Mouse (Mus musculus) kidney, embryonic 14.5 days (tissue): ENCODE results near the gene Cnppd1. TPM values are rescaled to one million over a fixed set of nuclear protein-coding genes. Genes with fewer than 3 reads are reported as not detected.

Experiments
- ATAC-seq: fragments of 200-750 bp; cut with Nextera tagmentation; 2 replicates; pipeline ENCODE4 v1.8.0; 2017; ENCODE audit warnings: moderate number of reproducible peaks, mild to moderate bottlenecking, moderate TSS enrichment, moderate library complexity; ENCODE audit not compliant: low FRiP score, low TSS enrichment
- H3K27ac ChIP-seq: fragments of 300-500 bp; sonication (generic); 2 replicates; pipeline ENCODE4 v1.5.1; 2014; ENCODE audit warnings: low read depth, mild to moderate bottlenecking, low read length, moderate library complexity, mixed read lengths
- H3K27me3 ChIP-seq: fragments of 300-500 bp; sonication (generic); 2 replicates; pipeline ENCODE4 v1.6.1; 2014; ENCODE audit warnings: mild to moderate bottlenecking, low read length; ENCODE audit not compliant: control insufficient read depth, insufficient read depth
- H3K36me3 ChIP-seq: fragments of 300-500 bp; sonication (generic); 2 replicates; pipeline ENCODE4 v1.6.1; 2014; ENCODE audit warnings: low read length, mixed read lengths; ENCODE audit not compliant: control insufficient read depth, insufficient read depth
- H3K4me1 ChIP-seq: fragments of 300-500 bp; sonication (generic); 2 replicates; pipeline ENCODE4 v1.6.1; 2014; ENCODE audit warnings: low read length, mixed read lengths; ENCODE audit not compliant: control insufficient read depth, insufficient read depth
- H3K4me2 ChIP-seq: fragments of 300-500 bp; sonication (generic); replicated peaks from 2 replicates; pipeline ENCODE4 v1.6.1; 2014; ENCODE audit warnings: low read depth, mild to moderate bottlenecking, low read length
- H3K4me3 ChIP-seq: fragments of 300-500 bp; sonication (generic); 2 replicates; pipeline ENCODE4 v1.5.1; 2014; ENCODE audit warnings: mild to moderate bottlenecking, low read length
- H3K9ac ChIP-seq: fragments of 300-500 bp; sonication (generic); 2 replicates; pipeline ENCODE4 v1.6.1; 2014; ENCODE audit warnings: low read depth, mild to moderate bottlenecking, low read length, moderate library complexity
- H3K9me3 ChIP-seq: fragments of 300-500 bp; sonication (generic); 2 replicates; pipeline ENCODE4 v1.6.1; 2016; ENCODE audit warnings: low read length; ENCODE audit not compliant: control insufficient read depth
- WGBS: fragments of 180-500 bp; shearing (Covaris S2); extraction: QIAGEN DNeasy Blood & Tissue Kit; methylation state at CpG from one replicate; pipeline ENCODE4 v1.1.7; 2014; 5-methylcytosine and 5-hydroxymethylcytosine counted together
- polyA plus RNA-seq: library from polyadenylated mRNA; unstranded; fragments of >200 nt; fragmentation: Nextera tagmentation; extraction: Ambion mirVana; gene quantifications from 2 replicates; pipeline ENCODE4 v1.2.1, GENCODE M21; 2014

The Cnppd1 gene
- 25.8 and 35.7 TPM in 2 replicates for polyA plus RNA-seq

DNA sequence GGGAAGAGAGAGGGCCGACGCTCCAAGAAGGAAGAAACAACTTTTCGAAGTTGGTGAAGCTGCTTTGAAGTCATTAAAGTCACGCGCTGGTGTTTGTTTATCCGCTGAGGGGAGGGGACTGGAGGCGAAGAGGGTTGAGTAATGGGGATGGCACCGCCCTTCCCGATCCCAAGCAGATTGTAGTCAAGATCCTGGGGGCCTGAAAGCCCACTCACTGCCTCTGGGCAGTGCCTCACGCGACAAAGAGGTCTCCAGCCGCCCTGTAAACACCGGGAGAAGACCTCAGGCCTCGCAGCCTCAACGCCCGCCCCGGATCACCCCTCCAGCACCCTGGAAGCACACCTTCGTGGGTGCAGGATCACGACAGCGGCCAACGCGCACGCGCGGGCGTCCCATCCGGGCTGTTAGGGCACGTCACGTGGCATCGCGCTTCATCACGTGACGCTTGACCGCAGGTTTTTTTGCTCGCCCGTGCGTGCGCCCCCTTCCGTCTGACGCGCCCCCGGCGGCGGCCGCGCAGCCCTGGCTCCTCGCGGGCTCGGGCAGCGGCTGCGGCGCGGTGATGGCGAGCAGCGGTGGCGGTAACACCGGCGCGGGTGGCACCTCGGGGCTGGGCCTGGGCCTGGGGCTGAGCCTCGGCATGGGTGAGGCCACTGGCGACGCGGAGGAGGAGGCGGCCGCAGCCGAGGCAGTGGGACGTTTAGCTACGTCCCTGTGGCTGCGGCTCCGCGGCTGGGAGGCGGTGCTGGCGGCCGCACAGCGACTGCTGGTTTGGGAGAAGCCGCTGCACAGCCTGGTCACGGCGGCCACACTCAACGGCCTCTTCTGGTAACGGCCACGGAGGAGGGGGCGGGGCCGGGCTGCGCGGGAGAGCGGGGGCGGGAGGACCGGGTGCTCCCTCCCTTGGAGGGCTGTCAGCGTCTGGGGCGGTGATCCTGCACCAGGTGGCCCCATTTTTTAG lies at the start of gene Cnppd1, which contains the start of gene Retreg2:
Cnppd1 (minus strand) TSS at position 411 of the 961 bp plus-strand sequence.
Retreg2 (plus strand) TSS at position 478 of the 961 bp plus-strand sequence.
- peak within 1 kb of the TSS; percentile 95 for H3K27ac ChIP-seq
- ATAC-seq, result peak; percentile 87
- peak within 1 kb of the TSS; percentile 84 for H3K4me3 ChIP-seq
- H3K27me3 ChIP-seq, result no peaks in the 10 kb centered on the region
- peak within 1 kb of the TSS; percentile 92 for H3K9ac ChIP-seq
- peak within 1 kb of the TSS; percentile 93 for H3K4me2 ChIP-seq
- peaks cover 52% of the 10 kb centered on the region for H3K36me3 ChIP-seq
- H3K9me3 ChIP-seq, result no peaks in the 10 kb centered on the region
- peaks cover 15% of the 10 kb centered on the region for H3K4me1 ChIP-seq
- WGBS, result under 1% methylated on average over 90 of the region's 91 CpGs

DNA sequence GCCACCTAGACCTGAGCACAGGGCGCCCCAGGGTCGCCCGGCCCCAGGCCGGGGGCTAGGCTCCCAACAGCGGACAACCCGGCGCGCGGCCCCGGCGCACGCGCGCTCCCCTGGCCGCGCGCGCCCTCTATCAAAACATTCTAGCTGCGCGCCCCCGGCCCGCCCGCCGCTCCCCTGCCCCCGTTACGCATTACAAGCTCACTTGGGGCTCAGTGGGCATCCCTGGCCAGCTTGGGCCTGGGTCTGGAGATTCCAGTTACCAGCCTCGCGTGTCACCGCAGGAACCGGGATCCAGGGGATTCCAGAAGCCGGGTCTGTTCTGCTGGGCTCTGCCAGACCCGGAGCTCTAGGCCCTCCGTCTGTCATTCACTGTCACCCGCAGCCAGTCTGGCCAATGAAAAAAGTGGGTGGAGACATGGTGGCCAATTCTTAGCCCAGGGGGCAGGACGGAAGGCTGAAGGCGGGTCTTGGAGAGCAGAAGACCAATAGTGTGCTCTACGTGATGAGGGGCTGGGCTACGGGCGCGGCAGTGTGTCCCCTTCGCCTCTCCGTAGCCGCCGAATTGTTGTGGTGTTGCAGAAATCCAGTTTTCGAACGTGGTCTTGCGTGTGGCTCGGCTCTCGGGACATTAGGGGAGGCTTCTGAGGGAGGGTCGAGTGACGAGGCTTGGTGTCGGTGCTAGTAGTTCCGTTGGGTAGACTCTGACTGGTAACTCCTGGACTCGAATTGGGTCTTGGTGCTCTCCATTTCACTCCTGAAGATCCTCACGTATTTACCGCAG lies 49.3 kb upstream of the Cnppd1 start, which contains the start of the genes Ankzf1 and Atg9a:
Ankzf1 (plus strand) TSS at position 530 of the 781 bp plus-strand sequence.
Atg9a (minus strand) TSS at position 575 of the 781 bp plus-strand sequence.
- H3K4me3 ChIP-seq, result peak within 1 kb of the TSS; percentile 88
- no peaks in the 10 kb centered on the region for H3K27me3 ChIP-seq
- peak within 1 kb of the TSS; percentile 94 for H3K27ac ChIP-seq
- peaks cover 9% of the 10 kb centered on the region for H3K4me1 ChIP-seq
- peak within 1 kb of the TSS; percentile 78 for H3K9ac ChIP-seq
- no peaks in the 10 kb centered on the region for H3K9me3 ChIP-seq
- peak; percentile 100 for ATAC-seq
- H3K36me3 ChIP-seq, result peaks cover 23% of the 10 kb centered on the region; the same call in 1 of the 2 replicates
- WGBS, result under 1% methylated on average over 56 of the region's 56 CpGs
- peak within 1 kb of the TSS; percentile 93 for H3K4me2 ChIP-seq

DNA sequence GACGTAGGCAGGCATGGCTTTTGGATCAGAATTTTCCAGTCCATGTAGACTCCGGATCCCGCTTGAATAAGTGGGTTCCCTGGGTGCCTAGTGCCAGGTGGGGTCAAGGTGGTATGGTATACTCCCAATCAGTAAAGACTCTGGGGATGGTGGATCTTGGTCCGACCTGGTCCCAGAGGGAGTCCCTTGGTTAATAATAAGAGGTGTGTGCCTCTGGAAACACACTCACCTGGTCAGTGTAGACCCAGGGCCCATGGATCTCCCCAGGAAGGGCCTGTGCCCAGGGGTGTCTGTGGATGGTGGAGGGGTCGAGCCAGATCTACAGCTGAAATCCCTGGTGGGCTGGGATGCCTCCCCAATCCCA lies 48.7 kb upstream of the Cnppd1 start:
- no peak for ATAC-seq

DNA sequence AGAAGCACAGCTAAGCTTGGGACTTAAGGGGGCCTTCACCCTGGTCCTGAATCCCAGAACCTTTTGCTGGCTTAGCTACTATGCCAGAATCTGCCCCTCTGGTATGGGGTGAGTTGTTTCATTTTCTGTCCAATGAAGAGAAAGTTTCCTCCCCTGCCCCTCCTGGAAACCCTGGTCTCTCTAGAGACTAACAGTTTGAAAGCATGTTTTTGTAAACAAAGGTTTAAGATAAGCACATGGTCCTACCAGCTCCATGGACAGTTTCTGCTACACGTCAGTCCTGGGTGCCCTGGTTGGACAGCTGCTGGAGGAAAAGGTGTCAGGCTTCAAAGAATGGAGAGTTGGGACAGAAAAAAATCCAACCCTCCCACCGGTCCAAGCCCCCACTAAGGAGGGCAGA lies 48.1 kb upstream of the Cnppd1 start:
- peak overlapping the region; percentile 88; the same call in 1 of the 2 replicates for H3K4me3 ChIP-seq
- no peaks in the 10 kb centered on the region for H3K27me3 ChIP-seq
- ATAC-seq, result no peak
- no peaks in the 10 kb centered on the region for H3K9me3 ChIP-seq
- peaks cover 9% of the 10 kb centered on the region for H3K4me1 ChIP-seq
- peak overlapping the region; percentile 78; the same call in 1 of the 2 replicates for H3K9ac ChIP-seq
- peaks cover 25% of the 10 kb centered on the region for H3K36me3 ChIP-seq
- WGBS, result 58% methylated on average over 2 of the region's 2 CpGs
- no peak overlapping the region; the same call in 1 of the 2 replicates for H3K4me2 ChIP-seq
- no peak overlapping the region for H3K27ac ChIP-seq

More for the DNA sequence above, 48.7 kb upstream of the Cnppd1 start:
- Histone ChIP-seq H3K27ac (peak overlapping the region; percentile 39; the same call in 1 of the 2 replicates), H3K27me3 (no peaks in the 10 kb centered on the region), H3K9ac (peak overlapping the region; percentile 78), H3K4me1 (peaks cover 9% of the 10 kb centered on the region), H3K9me3 (no peaks in the 10 kb centered on the region), H3K4me3 (peak overlapping the region; percentile 88), H3K36me3 (peaks cover 25% of the 10 kb centered on the region), H3K4me2 (peak overlapping the region; percentile 82)
- WGBS, result 53% methylated on average over 5 of the region's 5 CpGs

DNA sequence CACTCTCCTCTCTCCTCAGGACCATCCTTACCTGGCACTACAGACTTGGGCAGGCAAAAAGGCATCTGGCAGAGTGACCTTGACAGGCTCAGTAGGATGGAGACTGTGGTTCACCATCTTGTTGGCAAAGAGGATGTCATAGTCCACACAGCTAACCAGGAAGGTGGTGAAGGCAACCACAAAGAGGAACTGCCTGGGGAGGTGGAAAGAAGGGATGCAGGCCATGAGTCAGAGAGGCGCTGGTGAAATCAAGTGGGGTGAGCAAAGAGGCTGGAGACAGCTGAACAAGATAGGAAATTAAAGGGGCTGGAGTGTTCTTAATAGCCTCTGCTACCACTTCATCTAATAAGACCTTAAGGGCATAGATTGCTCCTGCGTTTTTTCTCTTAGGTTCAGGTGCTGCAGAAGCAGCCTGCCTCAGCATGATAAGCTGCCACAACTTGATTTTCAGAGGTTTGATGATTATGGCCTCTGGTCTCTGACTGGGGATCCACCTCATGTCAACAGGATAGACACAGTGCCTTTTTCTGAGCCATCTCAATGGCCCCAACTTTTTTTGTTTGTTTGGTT lies 45.5 kb upstream of the Cnppd1 start:
- ATAC-seq, result no peak
- peaks cover 44% of the 10 kb centered on the region for H3K36me3 ChIP-seq
- 89% methylated on average over 2 of the region's 2 CpGs for WGBS
- no peak overlapping the region for H3K4me3 ChIP-seq
- H3K9ac ChIP-seq, result no peak overlapping the region
- H3K9me3 ChIP-seq, result no peaks in the 10 kb centered on the region
- no peak overlapping the region for H3K4me2 ChIP-seq
- H3K27me3 ChIP-seq, result no peaks in the 10 kb centered on the region
- no peak overlapping the region for H3K27ac ChIP-seq
- peaks cover 2% of the 10 kb centered on the region for H3K4me1 ChIP-seq

DNA sequence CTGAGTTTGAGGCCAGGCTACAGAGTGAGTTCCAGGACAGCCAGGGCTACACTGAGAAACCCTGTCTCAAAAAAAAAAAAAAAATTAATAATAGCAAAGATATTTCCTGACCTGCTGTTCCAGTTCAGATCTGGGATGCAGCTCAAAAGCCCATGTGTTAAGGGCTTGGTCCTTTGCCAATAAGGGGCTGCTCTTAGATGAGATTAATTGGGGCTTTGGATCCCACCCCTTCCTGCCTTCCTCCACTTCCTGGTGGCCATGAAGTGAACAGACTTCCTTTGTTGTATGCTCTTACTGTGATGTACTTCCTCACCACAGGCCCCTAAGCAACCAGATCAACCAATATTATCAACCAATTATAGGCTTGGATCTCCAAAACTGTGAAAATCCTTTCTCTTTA lies 44.6 kb upstream of the Cnppd1 start:
- peaks cover 52% of the 10 kb centered on the region for H3K36me3 ChIP-seq
- no peaks in the 10 kb centered on the region for H3K27me3 ChIP-seq

DNA sequence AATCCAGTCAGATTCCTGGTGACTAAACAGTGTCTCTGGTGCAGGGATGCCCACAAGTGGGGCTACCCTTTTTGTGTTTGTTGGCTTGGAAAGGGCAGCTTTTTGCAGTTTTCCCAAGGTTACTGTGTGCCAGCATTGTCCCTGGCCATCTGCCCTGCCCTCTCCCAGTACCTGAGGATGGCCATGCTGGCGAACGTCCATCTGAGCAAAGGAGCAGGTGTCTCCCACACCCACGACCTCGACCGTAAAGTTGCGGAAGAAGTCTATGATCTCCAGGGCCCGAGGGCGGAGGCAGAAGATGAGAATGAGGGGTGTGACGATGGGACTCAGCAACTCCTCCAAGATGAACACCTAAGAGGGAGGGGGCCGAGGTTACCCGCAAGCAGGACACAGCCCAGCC lies 43.0 kb upstream of the Cnppd1 start:
- Histone ChIP-seq H3K9me3 (no peaks in the 10 kb centered on the region), H3K36me3 (peaks cover 56% of the 10 kb centered on the region), H3K4me2 (no peak overlapping the region), H3K27ac (no peak overlapping the region), H3K9ac (no peak overlapping the region), H3K4me1 (0 out of 2 replicates have a peak, but pooled peaks cover 3% of the 10 kb centered on the region), H3K4me3 (no peak overlapping the region), H3K27me3 (no peaks in the 10 kb centered on the region)
- ATAC-seq, result no peak
- 88% methylated on average over 11 of the region's 11 CpGs for WGBS

More for the DNA sequence above, 44.6 kb upstream of the Cnppd1 start:
- Histone ChIP-seq H3K27ac (no peak overlapping the region), H3K9ac (no peak overlapping the region), H3K4me2 (no peak overlapping the region), H3K4me1 (no peaks in the 10 kb centered on the region), H3K9me3 (no peaks in the 10 kb centered on the region), H3K4me3 (no peak overlapping the region)
- no peak for ATAC-seq

DNA sequence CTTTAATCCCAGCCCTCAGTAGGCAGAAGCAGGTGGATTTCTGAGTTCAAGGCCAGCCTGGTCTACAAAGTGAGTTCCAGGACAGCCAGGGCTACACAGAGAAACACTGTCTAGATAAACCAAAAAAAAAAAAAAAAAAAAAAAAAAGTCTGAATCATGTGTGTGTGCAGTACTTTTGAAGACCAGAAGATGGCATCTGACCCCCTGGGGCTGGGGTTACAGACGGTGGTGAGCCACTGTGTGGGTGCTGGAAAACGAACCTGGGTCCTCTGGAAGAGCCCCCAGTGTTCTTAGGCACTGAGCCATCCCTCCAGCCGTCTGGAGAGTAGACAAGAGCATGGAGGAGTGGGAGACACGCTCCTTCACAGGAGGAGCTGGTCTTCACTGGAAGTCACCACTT lies 39.6 kb upstream of the Cnppd1 start:
- H3K9ac ChIP-seq, result no peak overlapping the region
- no peaks in the 10 kb centered on the region for H3K9me3 ChIP-seq
- H3K27ac ChIP-seq, result no peak overlapping the region
- no peak overlapping the region for H3K4me2 ChIP-seq
- ATAC-seq, result no peak
- no peaks in the 10 kb centered on the region for H3K27me3 ChIP-seq
- H3K36me3 ChIP-seq, result peaks cover 48% of the 10 kb centered on the region
- 80% methylated on average over 4 of the region's 4 CpGs for whole genome bisulfite sequencing
- H3K4me1 ChIP-seq, result peaks cover 18% of the 10 kb centered on the region
- H3K4me3 ChIP-seq, result no peak overlapping the region
